Mouse (Mus musculus) MEL (cell line): ENCODE measurements at regions not wholly inside any gene's neighbourhood (a gene's known extent, or its start where the extent isn't known, plus 50 kb on each side); places are given as distances from the start of the nearest gene placed in this dataset.

Experiments
- CHD2 ChIP-seq: IDR thresholded peaks from 2 replicates; pipeline ENCODE4 v1.6.1; 2011; ENCODE audit warnings: low read length, improper control_type of control experiment
- POLR2A ChIP-seq, 2 experiments: IDR thresholded peaks; 2 replicates each; pipeline ENCODE4 v1.6.1; 2011 to 2012; ENCODE audit warnings: low read length in 2 of 2, mild to moderate bottlenecking in 2 of 2, control low read depth in 1 of 2, improper control_type of control experiment in 1 of 2, low read depth in 1 of 2, moderate library complexity in 1 of 2; ENCODE audit not compliant: control insufficient read depth in 1 of 2, insufficient read depth in 1 of 2, poor library complexity in 1 of 2
- SMC3 ChIP-seq: IDR thresholded peaks from 2 replicates; pipeline ENCODE4 v1.6.1; 2011; ENCODE audit warnings: low read depth, low read length, improper control_type of control experiment

DNA sequence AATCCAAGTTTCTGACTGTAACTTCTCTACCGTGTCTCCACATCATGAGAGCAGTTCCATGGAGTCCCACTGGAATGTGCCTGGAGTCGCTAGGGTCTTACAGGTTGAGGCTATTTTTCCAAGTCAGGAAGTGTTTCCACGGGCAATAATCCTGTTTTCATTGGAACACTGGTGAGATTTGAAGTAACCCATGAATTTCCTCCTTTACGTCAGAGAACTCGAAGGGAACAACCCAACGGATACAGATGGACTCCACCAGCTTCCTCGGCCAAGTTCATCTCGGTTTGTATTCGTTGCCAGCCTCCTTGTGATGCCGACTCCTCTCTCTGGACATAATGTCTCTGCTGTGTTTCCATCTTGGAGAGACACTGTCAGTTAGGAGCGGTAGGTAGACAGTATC lies 237.4 kb upstream of the Ankrd55 start:
- TF ChIP-seq CHD2 (no peak), SMC3 (no peak), POLR2A (IDR thresholded peaks at IDR 0.05; ENCODE audit: control insufficient read depth in 1 of 2, insufficient read depth in 1 of 2, low read depth in 1 of 2, low read length in 2 of 2, poor library complexity in 1 of 2) (no peak)
